ENCODE assay signal across 8 mouse cellular contexts in genomic region chr11:76495127-76496028, GRCm38 (mm10).
A peak's percentile ranks its signal among the peaks of the same experiment; 100 is the strongest.
DNase-seq lines count a peak whose midpoint lies in the region; ATAC-seq and TF ChIP-seq lines count a peak whose summit lies in the region.

No protein-coding gene starts in this region.

- WGBS in intestine, postnatal 0 days = 5% methylated on average over 19 of the region's 19 CpGs
- WGBS in midbrain, embryonic 16.5 days = 18% methylated on average over 19 of the region's 19 CpGs

- no peaks in the 10 kb centered on the region for H3K36me3 ChIP-seq in testis, adult 2 months (ENCODE audit: control insufficient read depth, insufficient read depth, low read length)
- no peaks in the 10 kb centered on the region for H3K36me3 ChIP-seq in intestine, postnatal 0 days (ENCODE audit: control insufficient read depth, insufficient read depth)
- no peaks in the 10 kb centered on the region for H3K36me3 ChIP-seq in midbrain, embryonic 16.5 days (ENCODE audit: control insufficient read depth, insufficient read depth, low read length)

- 0 out of 2 replicates have a peak, but pooled peaks have one; percentile 28 for ATAC-seq in cerebellum, adult (ENCODE audit: insufficient number of reproducible peaks, low FRiP score, low TSS enrichment)
- ATAC-seq in intestine, postnatal 0 days = peak; percentile 75
- peak; percentile 12; the same call in 1 of the 2 replicates for ATAC-seq in midbrain, embryonic 16.5 days

- no peak overlapping the region for H3K27ac ChIP-seq in testis, adult 2 months (ENCODE audit: control insufficient read depth, insufficient read depth, low read depth, low read length)
- peak overlapping the region; percentile 98 for H3K27ac ChIP-seq in intestine, postnatal 0 days (ENCODE audit: low read depth, low read length)
- peak overlapping the region; percentile 94 for H3K27ac ChIP-seq in midbrain, embryonic 16.5 days (ENCODE audit: low read length)

- no peak for TF ChIP-seq POLR2A in testis, adult 2 months (IDR thresholded peaks at IDR 0.05; ENCODE audit: control insufficient read depth, low read depth, low read length)

- H3K9me3 ChIP-seq in intestine, postnatal 0 days (ENCODE audit: control insufficient read depth) = no peaks in the 10 kb centered on the region
- no peaks in the 10 kb centered on the region for H3K9me3 ChIP-seq in midbrain, embryonic 16.5 days (replicated peaks; ENCODE audit: control insufficient read depth, low read length, poor library complexity, severe bottlenecking)

- H3K4me3 ChIP-seq in testis, adult 2 months (ENCODE audit: control insufficient read depth, low read depth, low read length) = peak overlapping the region; percentile 38
- peak overlapping the region; percentile 76 for H3K4me3 ChIP-seq in intestine, postnatal 0 days (ENCODE audit: low read depth, low read length)
- peak overlapping the region; percentile 65 for H3K4me3 ChIP-seq in midbrain, embryonic 16.5 days (ENCODE audit: low read depth, low read length)

- no peak for TF ChIP-seq CTCF in testis, adult 2 months (IDR thresholded peaks at IDR 0.05; ENCODE audit: control insufficient read depth, insufficient read depth, insufficient replicate concordance, low read depth, low read length)
- TF ChIP-seq CTCF in intestine, postnatal 0 days (IDR thresholded peaks at IDR 0.05; ENCODE audit: low read depth) = no peak

- no peaks in the 10 kb centered on the region for H3K27me3 ChIP-seq in testis, adult 2 months (ENCODE audit: control insufficient read depth, insufficient read depth, low read length)
- H3K27me3 ChIP-seq in intestine, postnatal 0 days (replicated peaks; ENCODE audit: control insufficient read depth, insufficient read depth, low read length) = no peaks in the 10 kb centered on the region
- H3K27me3 ChIP-seq in midbrain, embryonic 16.5 days (ENCODE audit: control insufficient read depth, insufficient read depth, low read depth, low read length) = no peaks in the 10 kb centered on the region

- peak overlapping the region; percentile 84 for H3K9ac ChIP-seq in intestine, postnatal 0 days (ENCODE audit: low read depth, low read length)
- peak overlapping the region; percentile 96 for H3K9ac ChIP-seq in midbrain, embryonic 16.5 days (ENCODE audit: low read depth, low read length)

- DNase-seq in cerebellum, postnatal 10 days = no peak
- no peak for DNase-seq in testis, postnatal 14 days (ENCODE audit: low spot score)
- DNase-seq in layer of hippocampus, postnatal 36 days = no peak
- DNase-seq in c-Kit-positive CD71-positive TER-119-positive erythroid progenitor cells, embryonic 14.5 days (ENCODE audit: low spot score) = no peak

- H3K4me1 ChIP-seq in testis, adult 2 months (ENCODE audit: control insufficient read depth, insufficient read depth, low read length) = peaks cover 5% of the 10 kb centered on the region; the same call in 1 of the 2 replicates
- peaks cover 17% of the 10 kb centered on the region for H3K4me1 ChIP-seq in intestine, postnatal 0 days (replicated peaks; ENCODE audit: control insufficient read depth, insufficient read depth, low read length)
- peaks cover 36% of the 10 kb centered on the region for H3K4me1 ChIP-seq in midbrain, embryonic 16.5 days (ENCODE audit: control insufficient read depth, insufficient read depth, low read length)

- H3K4me2 ChIP-seq in intestine, postnatal 0 days (replicated peaks; ENCODE audit: low read depth) = peak overlapping the region; percentile 88
- peak overlapping the region; percentile 60 for H3K4me2 ChIP-seq in midbrain, embryonic 16.5 days (ENCODE audit: low read length)

Comparison
In these comparisons a context has a peak if more than half of its experiments do, and no peak if none do; other contexts are left out.
1. ATAC-seq: peak in every context shown above with its lines; median percentile 75 in intestine, postnatal 0 days; 28 in cerebellum, adult; 12 in midbrain, embryonic 16.5 days.